Mouse (Mus musculus): Measurements from ENCODE around the gene Rpgr.

The Rpgr gene

DNA sequence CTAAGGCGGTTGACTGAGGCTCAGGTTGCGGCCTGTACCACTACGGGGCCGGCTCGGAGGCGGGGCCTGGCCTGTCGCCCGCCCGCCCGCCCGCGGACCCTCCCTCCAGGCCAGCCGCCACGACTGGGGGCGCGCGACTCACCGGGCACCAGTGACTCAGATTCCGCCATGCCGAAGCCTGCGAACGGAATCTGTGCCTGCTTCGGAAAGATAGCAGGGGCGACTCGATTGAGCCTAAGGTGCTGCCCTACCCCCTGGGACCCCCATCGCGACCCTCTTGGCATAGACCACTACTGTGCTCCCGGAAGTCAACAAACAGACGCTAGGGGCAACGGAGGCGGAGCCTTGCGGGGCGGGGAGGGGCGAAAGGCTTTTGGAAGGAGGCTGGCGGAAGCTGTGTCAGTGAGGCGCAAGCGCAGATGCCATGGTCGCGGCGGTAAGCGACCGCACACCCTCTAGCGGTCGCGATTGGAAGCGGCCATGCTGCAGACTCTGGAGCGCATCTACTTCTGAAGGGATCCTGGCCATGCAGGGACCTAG is at the start of gene Rpgr:
Gene Rpgr, minus strand, starts transcription at position 511 of the 540 bp plus-strand sequence.
- POLR2A ChIA-PET: interaction anchor here in 2 of 4 experiments (0.7 to 1.4 kb wide), 4 partner anchors 19 to 1016 kb away, joined by 3 to 5 read pairs (median 3); partner anchors contain the start of gene Xk (in 1 of the 2)
- CTCF ChIA-PET: interaction anchor here in 1 of 4 experiments (0.7 kb wide), 1 partner anchor 14 kb away, joined by 3 read pairs; no protein-coding TSS in a partner anchor

DNA sequence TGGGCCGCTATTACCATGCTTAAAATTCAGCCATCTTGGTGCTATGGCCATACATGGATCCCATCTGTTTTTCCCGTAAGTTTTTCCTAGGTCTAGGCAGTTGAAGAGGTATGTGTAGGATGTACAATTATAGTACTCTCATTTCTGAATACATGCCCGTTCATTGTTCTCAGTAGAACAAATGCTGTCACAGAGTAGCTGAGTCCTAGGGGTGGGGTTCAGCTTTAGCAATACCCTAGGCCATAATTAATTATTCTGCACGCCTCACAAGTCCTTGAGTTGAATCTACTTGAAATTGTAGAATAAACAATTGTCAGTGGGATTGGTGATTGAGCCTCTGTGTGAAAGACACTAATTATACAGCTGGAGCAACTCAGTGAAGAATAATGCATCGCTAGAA is 41.5 kb upstream of the Rpgr start:
- ChIA-PET POLR2A (no interaction called here), CTCF (no interaction called here)

GRCm38 (mm10) chrX:10257774-10258173 is 41.1 kb upstream of the Rpgr start:
- POLR2A ChIA-PET: no interaction called here
- CTCF ChIA-PET: no interaction called here

DNA sequence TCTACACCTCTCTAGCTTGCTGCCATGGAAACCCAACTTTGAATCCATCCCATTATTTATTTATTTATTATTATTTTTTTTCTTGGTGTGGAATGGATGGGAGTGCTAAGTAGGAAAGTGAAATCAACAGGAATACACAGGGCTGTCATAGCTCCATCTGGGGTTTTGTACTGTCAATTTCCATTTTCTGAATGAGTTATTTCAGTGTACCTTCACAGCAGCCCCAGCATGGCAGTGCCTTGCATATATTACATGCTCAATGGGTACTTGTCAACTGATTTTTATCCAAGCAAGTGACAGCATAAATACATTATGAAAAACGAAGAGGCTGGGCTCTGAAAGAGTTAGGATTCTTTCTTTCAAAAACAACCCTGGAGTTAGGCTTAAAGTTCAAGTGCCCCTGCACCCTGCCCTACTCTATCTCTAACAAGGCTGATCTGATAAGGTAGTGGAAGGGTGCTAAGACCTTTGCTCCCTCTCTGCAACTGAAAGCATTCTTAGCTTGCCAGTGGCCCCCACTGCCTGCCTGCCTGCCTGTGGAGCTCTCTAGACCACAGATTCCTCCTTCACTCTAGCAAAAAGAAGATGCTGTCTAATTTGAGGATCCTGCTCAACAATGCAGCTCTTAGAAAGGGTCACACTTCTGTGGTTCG is 35.3 kb upstream of the Rpgr start, which contains the start of gene Otc:
Gene Otc, plus strand, starts transcription at position 454 of the 653 bp plus-strand sequence.
- CTCF ChIA-PET: no interaction called here
- POLR2A ChIA-PET: interaction anchor here in 1 of 4 experiments (0.6 kb wide), 1 partner anchor 260 kb away, joined by 3 read pairs; no protein-coding TSS in a partner anchor

DNA sequence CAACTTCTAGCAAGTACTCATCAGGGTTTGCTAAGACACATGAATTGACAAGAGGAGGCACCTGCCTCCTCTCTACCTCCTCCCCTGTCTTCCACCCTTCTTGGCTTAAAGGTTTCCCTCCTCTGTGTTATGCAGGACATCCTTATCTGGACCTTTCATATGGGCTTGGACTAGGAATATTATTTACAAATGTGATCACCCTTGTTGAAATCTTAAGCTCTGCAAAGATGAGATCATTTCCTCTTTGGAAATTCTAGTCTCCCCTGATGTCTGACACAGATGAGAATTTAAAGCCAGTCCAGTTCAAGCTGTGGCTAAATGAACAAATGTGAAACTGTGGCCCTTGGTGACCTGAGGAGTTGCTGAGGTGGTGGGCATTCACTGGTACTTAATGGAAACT is 34.6 kb upstream of the Rpgr start:
- ChIA-PET POLR2A (no interaction called here), CTCF (no interaction called here)

DNA sequence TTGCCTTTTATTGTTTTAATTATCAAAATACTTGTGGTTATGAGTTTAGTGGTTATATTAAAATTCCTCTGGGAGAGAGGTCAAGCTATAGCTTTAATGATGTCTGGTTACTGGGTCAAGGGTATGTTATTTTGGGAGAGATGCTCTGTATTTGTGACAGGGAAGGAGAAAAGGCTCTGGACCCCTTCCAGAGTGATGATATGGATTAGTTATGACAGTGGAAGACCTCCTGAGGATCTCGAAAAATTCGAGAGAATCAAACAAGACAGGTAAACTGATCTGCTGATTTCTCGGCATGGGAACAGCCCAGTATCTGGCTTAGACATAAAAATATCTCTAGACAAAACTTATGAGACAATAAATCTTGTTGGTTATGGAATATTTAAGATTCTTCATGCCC is 27.2 kb upstream of the Rpgr start:
- ChIA-PET CTCF (no interaction called here), POLR2A (no interaction called here)

DNA sequence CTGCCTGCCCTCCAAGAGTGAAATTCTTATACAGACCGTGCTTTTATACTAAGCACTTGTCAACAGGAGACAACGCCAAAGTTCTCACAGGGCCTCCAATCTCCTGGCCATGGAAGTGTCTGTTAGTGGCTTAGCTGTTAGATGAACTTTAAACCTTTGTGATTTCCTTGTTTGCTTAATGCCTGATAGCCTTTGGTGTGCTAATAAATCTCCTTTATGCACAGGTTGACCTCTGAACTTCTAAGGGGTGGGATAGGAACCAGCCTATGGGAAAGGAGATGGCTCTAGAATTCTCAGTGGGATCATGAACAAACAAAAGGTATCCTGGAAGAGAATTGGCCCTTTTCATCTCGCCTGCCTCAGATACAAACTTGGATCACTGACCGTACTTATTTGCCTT is 22.8 kb upstream of the Rpgr start:
- CTCF ChIA-PET: no interaction called here
- POLR2A ChIA-PET: no interaction called here

DNA sequence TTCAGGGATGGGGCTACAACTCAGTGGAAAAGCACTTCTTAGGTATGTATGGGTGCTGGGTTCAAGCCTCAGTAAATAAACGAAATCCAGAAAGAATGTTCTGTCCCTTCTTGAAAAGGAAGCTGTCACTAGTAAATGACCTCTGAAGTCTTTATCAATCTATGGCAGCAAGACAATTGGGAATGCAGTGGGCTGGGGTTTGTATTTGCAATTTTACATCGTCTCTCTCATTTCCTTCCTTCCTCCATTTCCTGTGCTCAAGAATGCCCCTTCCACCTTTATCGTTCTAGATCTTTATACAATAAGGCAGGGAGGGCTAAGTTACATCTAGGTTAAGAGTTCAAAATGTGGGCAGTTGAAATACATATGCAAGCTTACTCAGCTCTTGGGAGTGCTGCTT is 17.9 kb upstream of the Rpgr start:
- CTCF ChIA-PET: no interaction called here
- POLR2A ChIA-PET: interaction anchor here in 1 of 4 experiments (1.6 kb wide), 1 partner anchor 18 kb away, joined by 3 read pairs; the partner anchor contains the start of gene Rpgr

DNA sequence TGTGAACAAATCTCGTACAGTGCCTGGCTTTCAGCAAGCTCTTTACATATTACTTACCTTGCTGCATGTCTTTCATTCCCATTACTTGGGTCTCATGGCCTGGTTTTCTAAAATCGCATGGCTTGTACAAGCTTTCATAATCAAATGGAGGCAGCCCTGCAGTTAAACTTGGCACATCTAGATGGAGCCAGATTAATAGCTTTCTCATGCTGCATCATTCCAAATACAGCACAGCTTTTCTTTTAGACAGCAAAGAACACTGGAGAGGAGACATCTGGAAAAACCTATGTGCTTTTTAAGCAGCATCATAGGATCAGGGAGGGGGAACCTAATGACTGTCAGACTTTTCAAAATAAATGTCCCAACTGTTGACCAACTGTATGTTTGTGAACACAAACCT is 16.3 kb upstream of the Rpgr start:
- POLR2A ChIA-PET: no interaction called here
- CTCF ChIA-PET: no interaction called here

GRCm38 (mm10) chrX:10219281-10219680 is 2.6 kb upstream of the Rpgr start:
- POLR2A ChIA-PET: no interaction called here
- CTCF ChIA-PET: interaction anchor here in 1 of 4 experiments (0.6 kb wide), 1 partner anchor 16 kb away, joined by 3 read pairs; no protein-coding TSS in a partner anchor

DNA sequence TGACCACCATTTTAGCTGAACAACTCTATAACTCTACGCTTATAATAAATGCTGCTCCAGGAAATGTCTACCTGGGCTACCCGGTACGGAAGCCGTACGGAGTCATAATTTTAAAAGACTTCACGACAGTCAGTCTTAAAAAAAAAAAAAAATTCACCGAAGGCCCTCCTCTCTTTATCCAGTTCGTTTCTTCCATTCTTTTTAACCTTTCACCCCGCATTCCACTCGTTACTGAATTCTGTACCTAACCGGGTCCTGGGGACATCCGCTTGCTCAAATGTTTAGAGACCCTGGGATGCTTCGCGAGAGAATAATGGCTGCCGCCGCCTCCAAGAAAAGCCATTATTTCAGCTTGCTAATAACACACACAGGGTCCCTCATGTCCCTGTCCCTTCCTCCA is 748 bp downstream of the Rpgr start:
- POLR2A ChIA-PET: interaction anchor here in 1 of 4 experiments (1.0 to 1.6 kb wide), 3 partner anchors 13 to 943 kb away, joined by 3 to 4 read pairs (median 3); partner anchors contain the start of gene Xk
- CTCF ChIA-PET: interaction anchor here in 1 of 4 experiments (0.7 kb wide), 1 partner anchor 13 kb away, joined by 3 read pairs; no protein-coding TSS in a partner anchor

DNA sequence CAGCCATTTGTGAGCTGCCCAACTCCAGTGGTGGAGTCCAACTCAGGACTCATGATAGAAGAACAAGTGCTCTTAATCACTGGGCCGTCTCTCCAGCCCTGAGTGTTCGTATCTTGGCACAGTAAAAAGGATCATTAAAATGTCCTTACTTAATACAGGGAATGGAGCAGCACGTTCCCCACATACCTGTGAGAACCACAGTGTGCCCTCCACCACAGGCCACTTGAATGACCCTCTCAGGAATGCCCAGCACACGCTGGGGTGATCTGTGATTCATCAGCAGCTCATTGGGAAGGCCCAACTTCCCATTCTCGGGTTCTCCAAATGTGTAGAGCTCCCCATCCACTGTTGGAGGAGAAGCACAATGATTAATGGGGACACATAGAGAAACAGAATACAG is 10.8 kb downstream of the Rpgr start:
- POLR2A ChIA-PET: no interaction called here
- CTCF ChIA-PET: no interaction called here

- CTCF ChIA-PET: interaction anchor here (0.5 to 0.7 kb wide), 8 partner anchors 8 to 1023 kb away, joined by 3 to 7 read pairs (median 4); no protein-coding TSS in a partner anchor
- POLR2A ChIA-PET: no interaction called here
Measured at GRCm38 (mm10) chrX:10201289-10201688, 15.4 kb downstream of the Rpgr start.

DNA sequence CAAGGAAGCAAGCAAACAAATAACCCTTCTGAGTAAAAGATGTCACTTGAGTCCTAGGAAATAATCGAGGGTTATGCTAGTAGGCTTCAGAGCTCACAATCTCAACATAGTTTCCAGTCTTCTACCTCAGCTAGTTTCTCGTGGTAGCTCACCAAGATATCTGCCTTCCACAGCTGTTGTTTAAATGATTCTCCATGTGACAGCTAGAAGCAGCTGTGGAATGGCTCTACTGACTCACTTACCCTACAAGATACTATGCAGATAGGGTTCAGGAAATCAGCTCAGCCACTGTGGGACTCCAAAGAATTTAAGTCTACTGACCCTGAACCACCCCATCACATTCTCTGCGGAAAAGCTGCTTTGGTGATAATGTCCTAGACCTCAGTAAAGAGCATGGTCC is 64.3 kb downstream of the Rpgr start:
- CTCF ChIA-PET: no interaction called here
- POLR2A ChIA-PET: no interaction called here

GRCm38 (mm10) chrX:10117065-10117719 is 99.5 kb downstream of the Rpgr start, which contains the start of gene Srpx:
Srpx (minus strand) TSS chrX:10117709.
- ChIA-PET POLR2A (interaction anchor here in 1 of 4 experiments (0.7 kb wide), 1 partner anchor 8 kb away, joined by 3 read pairs; no protein-coding TSS in a partner anchor), CTCF (no interaction called here)

DNA sequence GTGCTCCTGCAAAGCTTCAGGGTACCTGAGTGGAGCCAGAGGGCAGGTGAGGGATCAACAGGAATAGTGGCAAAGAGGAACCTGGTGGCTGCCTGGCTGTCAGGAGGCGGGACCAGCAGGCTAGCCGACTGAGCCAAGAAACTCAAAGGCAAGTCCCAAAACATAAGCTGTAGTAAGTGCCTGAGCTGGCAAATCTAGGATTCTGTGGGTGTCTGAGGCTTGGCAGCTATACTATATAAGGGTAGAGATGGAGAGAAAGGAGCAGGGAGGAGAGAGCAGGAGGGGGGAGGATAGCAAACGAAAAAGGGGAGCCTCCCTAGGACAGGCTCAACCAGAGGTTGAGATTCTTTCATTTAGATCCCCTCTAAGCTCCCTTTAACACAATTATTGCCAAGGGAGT is 100.9 kb downstream of the Rpgr start:
- POLR2A ChIA-PET: no interaction called here
- CTCF ChIA-PET: no interaction called here

DNA sequence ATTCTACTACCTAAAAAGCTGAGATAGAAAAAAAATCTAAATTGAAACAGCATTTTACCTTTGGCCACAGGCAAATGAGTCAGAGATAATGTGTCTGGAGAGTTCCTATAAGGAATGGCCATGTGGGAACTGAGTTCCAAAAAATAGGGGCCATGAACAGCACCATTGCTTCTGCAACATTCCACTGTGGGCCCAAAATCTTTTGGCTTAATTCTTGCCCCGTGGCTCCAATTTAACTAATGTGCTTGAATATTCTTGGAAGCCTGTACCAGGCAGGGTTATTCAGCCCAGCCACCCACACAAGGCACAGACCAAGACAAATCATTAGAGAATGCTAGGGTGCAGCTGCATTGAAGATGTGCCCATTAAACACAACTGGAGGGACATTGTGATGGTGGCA is 106.0 kb downstream of the Rpgr start:
- ChIA-PET POLR2A (no interaction called here), CTCF (no interaction called here)

GRCm38 (mm10) chrX:10108558-10108957 is 108.2 kb downstream of the Rpgr start:
- ChIA-PET POLR2A (no interaction called here), CTCF (no interaction called here)

- ChIA-PET POLR2A (no interaction called here), CTCF (no interaction called here)
Measured at GRCm38 (mm10) chrX:10105475-10105874, 111.2 kb downstream of the Rpgr start.

- CTCF ChIA-PET: no interaction called here
- POLR2A ChIA-PET: no interaction called here
Measured at GRCm38 (mm10) chrX:10102739-10103138, 114.0 kb downstream of the Rpgr start.

GRCm38 (mm10) chrX:10095797-10096196 is 120.9 kb downstream of the Rpgr start:
- CTCF ChIA-PET: no interaction called here

More at GRCm38 (mm10) chrX:10095797-10096196, 120.9 kb downstream of the Rpgr start:
- POLR2A ChIA-PET: no interaction called here
